Mouse (Mus musculus) CH12.LX (cell line): Measurements from ENCODE around the gene Cd38. TPM values are rescaled to one million over a fixed set of nuclear protein-coding genes. Genes with fewer than 3 reads are reported as not detected.

ENCODE experiments used
- DNase-seq: peaks from one replicate; pipeline ENCODE4 v3.0.0-alpha.2; 2013; ENCODE audit errors: extremely low read depth
- H3K27ac ChIP-seq: 2 replicates; pipeline ENCODE4 v1.5.1; 2012; ENCODE audit warnings: low read depth, mild to moderate bottlenecking, control low read depth, moderate library complexity; ENCODE audit not compliant: insufficient read depth
- H3K27me3 ChIP-seq: replicated peaks from 2 replicates; pipeline ENCODE3; 2012; ENCODE audit warnings: inconsistent platforms
- H3K36me3 ChIP-seq, 2 experiments: replicated peaks in 1 of 2; 2 replicates each; pipeline versions ENCODE3 to v1.6.1; 2012; ENCODE audit warnings: inconsistent platforms in 1 of 2, low read length in 1 of 2, mild to moderate bottlenecking in 1 of 2, mixed read lengths in 1 of 2, moderate library complexity in 1 of 2; ENCODE audit not compliant: control insufficient read depth in 1 of 2, insufficient read depth in 1 of 2
- H3K4me1 ChIP-seq, 2 experiments: 2 replicates each; pipeline ENCODE4 v1.6.1; 2012; ENCODE audit warnings: inconsistent platforms in 1 of 2, moderate library complexity in 1 of 2; ENCODE audit not compliant: insufficient read depth in 2 of 2, control insufficient read depth in 1 of 2
- H3K4me2 ChIP-seq: 2 replicates; pipeline ENCODE4 v1.6.1; 2012; ENCODE audit warnings: low read depth, mild to moderate bottlenecking, control low read depth; ENCODE audit not compliant: poor library complexity, insufficient read depth, severe bottlenecking
- H3K4me3 ChIP-seq, 3 experiments: fragments of 150-350 bp in 1 of 3; sonication (generic) in 1 of 3; replicated peaks in 1 of 3; 2 replicates each; pipeline versions ENCODE3 to v1.5.1; 2011 to 2012; ENCODE audit warnings: low read depth in 2 of 3, low read length in 2 of 3, mild to moderate bottlenecking in 2 of 3, moderate library complexity in 2 of 3, control low read depth in 1 of 3, improper control_type of control experiment in 1 of 3, inconsistent platforms in 1 of 3, mixed read lengths in 1 of 3; ENCODE audit not compliant: poor library complexity in 1 of 3
- H3K79me2 ChIP-seq: replicated peaks from 2 replicates; pipeline ENCODE4 v1.6.1; 2012; ENCODE audit warnings: mild to moderate bottlenecking, moderate library complexity; ENCODE audit not compliant: control insufficient read depth, poor library complexity, insufficient read depth, severe bottlenecking; ENCODE audit errors: extremely low read depth
- H3K9ac ChIP-seq: 2 replicates; pipeline ENCODE4 v1.6.1; 2012; ENCODE audit warnings: low read depth, mild to moderate bottlenecking, control low read depth, moderate library complexity; ENCODE audit not compliant: insufficient read depth
- H3K9me3 ChIP-seq: replicated peaks from 2 replicates; pipeline ENCODE3; 2012; ENCODE audit warnings: low read length, inconsistent platforms, mixed read lengths
- CTCF ChIP-seq, 2 experiments: IDR thresholded peaks in 1 of 2; conservative IDR thresholded peaks in 1 of 2; 2 replicates each; pipeline ENCODE4 v1.5.1; 2011 to 2012; ENCODE audit warnings: low read depth in 2 of 2, low read length in 2 of 2, improper control_type of control experiment in 1 of 2, inconsistent platforms in 1 of 2, mild to moderate bottlenecking in 1 of 2, moderate library complexity in 1 of 2
- E2F4 ChIP-seq: IDR thresholded peaks from 2 replicates; pipeline ENCODE4 v1.6.1; 2011; ENCODE audit warnings: low read depth, low read length, improper control_type of control experiment; ENCODE audit not compliant: insufficient replicate concordance
- ELF1 ChIP-seq: IDR thresholded peaks from 2 replicates; pipeline ENCODE4 v1.6.1; 2014; ENCODE audit warnings: low read depth, mild to moderate bottlenecking, inconsistent platforms, low read length, improper control_type of control experiment
- GABPA ChIP-seq: IDR thresholded peaks from 2 replicates; pipeline ENCODE4 v1.6.1; 2012; ENCODE audit warnings: low read depth, low read length, improper control_type of control experiment, inconsistent platforms; ENCODE audit not compliant: insufficient replicate concordance
- HCFC1 ChIP-seq: IDR thresholded peaks from 2 replicates; pipeline ENCODE4 v1.6.1; 2012; ENCODE audit warnings: low read depth, mild to moderate bottlenecking, inconsistent platforms, low read length, improper control_type of control experiment
- IRF4 ChIP-seq: IDR thresholded peaks from 2 replicates; pipeline ENCODE4 v1.6.1; 2014; ENCODE audit warnings: low read depth, mild to moderate bottlenecking, inconsistent platforms, low read length, improper control_type of control experiment
- JUN ChIP-seq: IDR thresholded peaks from 2 replicates; pipeline ENCODE4 v1.6.1; 2011; ENCODE audit warnings: low read depth, mild to moderate bottlenecking, low read length, improper control_type of control experiment, moderate library complexity; ENCODE audit not compliant: insufficient read depth
- JUND ChIP-seq: conservative IDR thresholded peaks from 2 replicates; pipeline ENCODE4 v1.6.1; 2011; ENCODE audit warnings: low read depth, low read length, improper control_type of control experiment
- KAT2A ChIP-seq: IDR thresholded peaks from 2 replicates; pipeline ENCODE4 v1.6.1; 2012; ENCODE audit warnings: low read length, improper control_type of control experiment, inconsistent platforms; ENCODE audit not compliant: insufficient replicate concordance
- MAZ ChIP-seq: IDR thresholded peaks from 2 replicates; pipeline ENCODE4 v1.6.1; 2012; ENCODE audit warnings: low read depth, mild to moderate bottlenecking, inconsistent platforms, low read length, improper control_type of control experiment, moderate library complexity
- MEF2A ChIP-seq: IDR thresholded peaks from 2 replicates; pipeline ENCODE4 v1.6.1; 2014; ENCODE audit warnings: low read depth, mild to moderate bottlenecking, inconsistent platforms, low read length, improper control_type of control experiment, borderline replicate concordance
- MYC ChIP-seq: IDR thresholded peaks from 2 replicates; pipeline ENCODE4 v1.6.1; 2011; ENCODE audit warnings: low read depth, mild to moderate bottlenecking, improper control_type of control experiment, low read length
- NELFE ChIP-seq: IDR thresholded peaks from 2 replicates; pipeline ENCODE4 v1.6.1; 2011; ENCODE audit warnings: low read depth, low read length, improper control_type of control experiment
- RCOR1 ChIP-seq: conservative IDR thresholded peaks from 2 replicates; pipeline ENCODE4 v1.6.1; 2012; ENCODE audit warnings: low read depth, mild to moderate bottlenecking, inconsistent platforms, low read length, improper control_type of control experiment
- UBTF ChIP-seq: IDR thresholded peaks from 2 replicates; pipeline ENCODE4 v1.6.1; 2012; ENCODE audit warnings: low read depth, mild to moderate bottlenecking, inconsistent platforms, low read length, improper control_type of control experiment, moderate library complexity
- USF1 ChIP-seq: IDR thresholded peaks from 2 replicates; pipeline ENCODE4 v1.6.1; 2014; ENCODE audit warnings: low read depth, mild to moderate bottlenecking, inconsistent platforms, low read length, improper control_type of control experiment
- USF2 ChIP-seq: conservative IDR thresholded peaks from 2 replicates; pipeline ENCODE4 v1.6.1; 2011; ENCODE audit warnings: low read depth, low read length, improper control_type of control experiment
- ZC3H11A ChIP-seq: IDR thresholded peaks from 2 replicates; pipeline ENCODE4 v1.6.1; 2012; ENCODE audit warnings: low read depth, mild to moderate bottlenecking, inconsistent platforms, low read length, improper control_type of control experiment
- ZKSCAN1 ChIP-seq: IDR thresholded peaks from 2 replicates; pipeline ENCODE4 v1.6.1; 2012; ENCODE audit warnings: low read depth, inconsistent platforms, low read length, improper control_type of control experiment, borderline replicate concordance
- ZMIZ1 ChIP-seq: IDR thresholded peaks from 2 replicates; pipeline ENCODE4 v1.6.1; 2012; ENCODE audit warnings: low read depth, mild to moderate bottlenecking, inconsistent platforms, low read length, improper control_type of control experiment
- dilution Hi-C: fragments of 300-500 bp; cut with MboI; formaldehyde crosslinking; loops from 2 replicates; pipeline ENCODE4 v1.14.3; 2020; ENCODE audit warnings: low sequenced_read_pairs; ENCODE audit not compliant: extremely low pct_unique_long_range_greater_than_20kb, extremely low pct_ligation_motif_present
- in situ Hi-C: fragments of 300-500 bp; cut with MboI; formaldehyde crosslinking; loops from 3 replicates; pipeline ENCODE4 v1.14.3; 2019; ENCODE audit warnings: low sequenced_read_pairs, low pct_ligation_motif_present, low pct_unique_long_range_greater_than_20kb, mixed read lengths
- polyA plus RNA-seq: library from polyadenylated mRNA; unstranded; fragments of >175 nt; gene quantifications from 2 replicates; pipeline ENCODE4 v1.2.1, GENCODE M21; 2012; ENCODE audit warnings: low read depth; ENCODE audit not compliant: insufficient read length
- total RNA-seq, 2 experiments: library from RNA; depleted of rRNA; stranded (reverse); fragments of 300-350 nt in 1 of 2; fragments of >200 nt in 1 of 2; gene quantifications; 2 replicates each; pipeline ENCODE4 v1.2.3; 2012 to 2014

Cd38 gene
- total and polyA plus RNA-seq, 3 experiments: 0.93 to 3.3 (median 1.5) TPM

- no peak for DNase-seq
- H3K9ac ChIP-seq: no peak overlapping the region
- H3K27ac ChIP-seq: no peak overlapping the region
- H3K9me3 ChIP-seq: no peaks in the 10 kb centered on the region
- H3K4me2 ChIP-seq: no peak overlapping the region
- peaks cover 0 to 13% of the 10 kb centered on the region in 2 experiments; a peak in 2 of 4 replicates for H3K4me1 ChIP-seq
- H3K27me3 ChIP-seq: no peaks in the 10 kb centered on the region
- dilution Hi-C loops: no loop called here
- no peak for TF ChIP-seq ZKSCAN1
- no peak for TF ChIP-seq USF2
- TF ChIP-seq USF1: no peak
- no peak for TF ChIP-seq ELF1
- TF ChIP-seq HCFC1: no peak
- no peak for TF ChIP-seq NELFE
- no peak for TF ChIP-seq MAZ
- no peak for TF ChIP-seq ZC3H11A
- no peak for TF ChIP-seq JUN
- TF ChIP-seq MYC: no peak
- TF ChIP-seq CTCF (conservative IDR thresholded peaks at IDR 0.05 in 1 of 2, IDR thresholded peaks at IDR 0.05 in 1 of 2; ENCODE audit: low read depth in 2 of 2, low read length in 2 of 2): no peak
- no peak for TF ChIP-seq JUND
- TF ChIP-seq IRF4: no peak
- no peak for TF ChIP-seq MEF2A
- TF ChIP-seq UBTF: no peak
- no peak for TF ChIP-seq GABPA
- TF ChIP-seq ZMIZ1: no peak
- TF ChIP-seq E2F4: no peak
- TF ChIP-seq KAT2A: no peak
- no peak for TF ChIP-seq RCOR1
- no peaks in the 10 kb centered on the region for H3K36me3 ChIP-seq
- H3K4me3 ChIP-seq: no peak overlapping the region
- in situ Hi-C loops: loop anchor here (10.0 kb wide), 1 partner anchor 57 kb away; the partner anchor contains the start of gene Fgfbp1
- no peaks in the 10 kb centered on the region for H3K79me2 ChIP-seq
Observed at GRCm38 (mm10) chr5:43927729-43928128, 59.4 kb downstream of the Cd38 start.

GRCm38 (mm10) chr5:43933269-43933668 lies 64.9 kb downstream of the Cd38 start:
- dilution Hi-C loops (no loop called here), in situ Hi-C loops (no loop called here)
- H3K27ac ChIP-seq: no peak overlapping the region
- H3K4me3 ChIP-seq: no peak overlapping the region
- no peak overlapping the region for H3K9ac ChIP-seq
- no peak for DNase-seq
- H3K27me3 ChIP-seq: no peaks in the 10 kb centered on the region
- no peaks in the 10 kb centered on the region for H3K36me3 ChIP-seq
- H3K9me3 ChIP-seq: no peaks in the 10 kb centered on the region
- TF ChIP-seq MYC (no peak), E2F4 (no peak)
- no peaks in the 10 kb centered on the region for H3K4me1 ChIP-seq
- no peak overlapping the region for H3K4me2 ChIP-seq
- no peaks in the 10 kb centered on the region for H3K79me2 ChIP-seq
